Mouse (Mus musculus) spleen, adult 2 months (tissue): ENCODE data around the gene Polr2g.

Source experiments
- CTCF ChIP-seq: fragments of 200-500 bp; IDR thresholded peaks from 2 replicates; pipeline ENCODE4 v1.5.1; 2011; ENCODE audit warnings: mild to moderate bottlenecking, inconsistent platforms; ENCODE audit not compliant: insufficient read depth, insufficient read length, insufficient replicate concordance; ENCODE audit errors: extremely low read depth
- POLR2A ChIP-seq: fragments of 200-500 bp; IDR thresholded peaks from 2 replicates; pipeline ENCODE4 v1.6.1; 2011; ENCODE audit warnings: low read depth, low read length, inconsistent platforms

DNA sequence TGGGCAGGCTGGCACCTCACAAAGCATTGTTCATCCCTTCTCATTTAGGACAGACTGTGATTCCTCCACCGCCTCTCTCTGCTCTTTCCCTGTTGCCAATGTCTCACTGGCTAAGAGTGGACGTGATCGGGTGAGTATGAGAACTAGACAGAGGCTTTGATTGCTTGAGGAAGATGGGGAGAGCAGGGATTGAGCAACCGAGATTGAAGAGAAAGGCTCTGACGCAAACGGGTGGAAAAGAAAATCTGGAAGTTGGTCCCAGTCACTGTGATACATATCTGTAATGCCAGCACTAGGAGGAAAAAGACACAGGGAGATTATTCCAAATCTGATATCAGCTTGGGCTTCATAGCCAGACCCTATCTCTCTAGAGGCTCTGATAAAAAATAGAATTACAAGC, 44.6 kb upstream of the Polr2g start:
- TF ChIP-seq CTCF (no peak), POLR2A (no peak)
